Mouse (Mus musculus) lung, postnatal 0 days (tissue): ENCODE data around the gene Hk1.

ENCODE experiments used
- CTCF ChIP-seq: IDR thresholded peaks from 2 replicates; pipeline ENCODE4 v1.5.1; 2016; ENCODE audit warnings: antibody characterized with exemption, mild to moderate bottlenecking
- EP300 ChIP-seq: IDR thresholded peaks from 2 replicates; pipeline ENCODE4 v1.6.1; 2016; ENCODE audit warnings: antibody characterized with exemption, mild to moderate bottlenecking, control low read depth

DNA sequence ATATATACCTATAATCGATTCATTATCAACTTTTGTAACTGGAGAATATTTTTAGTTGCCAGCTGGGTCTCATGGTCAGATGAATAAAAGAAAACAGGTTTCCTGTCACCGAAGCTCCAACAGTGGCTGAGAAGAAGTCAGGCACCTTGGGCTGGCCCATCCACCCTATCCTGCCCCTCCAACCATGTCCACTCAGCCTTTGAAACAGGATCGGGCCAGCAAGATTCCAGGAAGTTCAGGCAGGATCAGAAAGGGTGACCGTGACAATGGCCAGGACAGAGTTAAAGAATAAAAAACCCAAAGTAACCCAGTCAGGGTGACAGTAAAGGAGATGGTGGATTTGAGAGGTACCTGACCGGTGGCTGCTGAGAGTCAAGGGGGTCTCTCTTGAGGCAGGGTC is 70.1 kb downstream of the Hk1 start:
- no peak for TF ChIP-seq CTCF
- TF ChIP-seq EP300: no peak
